Mouse (Mus musculus) liver, embryonic 12.5 days (tissue): ENCODE measurements around the gene Vmn1r181. TPM values are rescaled to one million over a fixed set of nuclear protein-coding genes. Genes with fewer than 3 reads are reported as not detected.
"Not testable (repeated sequence)": the region's sequence is repeated elsewhere in the genome, so short reads cannot be mapped to it uniquely, and the experiment has no call there.

Experiments
- ATAC-seq: fragments of 200-750 bp; cut with Nextera tagmentation; 2 replicates; pipeline ENCODE4 v1.8.0; 2017; ENCODE audit warnings: moderate number of reproducible peaks, mild to moderate bottlenecking, moderate library complexity
- H3K27ac ChIP-seq: fragments of 300-500 bp; sonication (generic); 2 replicates; pipeline ENCODE4 v1.5.1; 2016; ENCODE audit warnings: mild to moderate bottlenecking
- H3K27me3 ChIP-seq: fragments of 300-500 bp; sonication (generic); replicated peaks from 2 replicates; pipeline ENCODE4 v1.6.1; 2016; ENCODE audit warnings: mild to moderate bottlenecking, moderate library complexity
- H3K36me3 ChIP-seq: fragments of 300-500 bp; sonication (generic); 2 replicates; pipeline ENCODE4 v1.6.1; 2016; ENCODE audit warnings: mild to moderate bottlenecking, moderate library complexity
- H3K4me1 ChIP-seq: fragments of 300-500 bp; sonication (generic); 2 replicates; pipeline ENCODE4 v1.6.1; 2016
- H3K4me2 ChIP-seq: fragments of 300-500 bp; sonication (generic); 2 replicates; pipeline ENCODE4 v1.6.1; 2016; ENCODE audit warnings: mild to moderate bottlenecking, moderate library complexity
- H3K4me3 ChIP-seq: fragments of 300-500 bp; sonication (generic); 2 replicates; pipeline ENCODE4 v1.5.1; 2016; ENCODE audit warnings: mild to moderate bottlenecking, moderate library complexity
- H3K9ac ChIP-seq: fragments of 300-500 bp; sonication (generic); 2 replicates; pipeline ENCODE4 v1.6.1; 2016; ENCODE audit warnings: mild to moderate bottlenecking, moderate library complexity
- H3K9me3 ChIP-seq: fragments of 300-500 bp; sonication (generic); replicated peaks from 2 replicates; pipeline ENCODE4 v1.6.1; 2016; ENCODE audit warnings: mild to moderate bottlenecking, moderate library complexity
- WGBS: fragments of 180-500 bp; shearing (Covaris S2); methylation state at CpG from one replicate; pipeline ENCODE4 v1.1.7; 2016; ENCODE audit not compliant: insufficient replicate concordance; 5-methylcytosine and 5-hydroxymethylcytosine counted together
- polyA plus RNA-seq: library from polyadenylated mRNA; unstranded; fragments of >200 nt; fragmentation: Nextera tagmentation; extraction: Ambion mirVana; gene quantifications from 2 replicates; pipeline ENCODE4 v1.2.1, GENCODE M21; 2016

The Vmn1r181 gene
- not detected in 2 replicates for polyA plus RNA-seq

DNA sequence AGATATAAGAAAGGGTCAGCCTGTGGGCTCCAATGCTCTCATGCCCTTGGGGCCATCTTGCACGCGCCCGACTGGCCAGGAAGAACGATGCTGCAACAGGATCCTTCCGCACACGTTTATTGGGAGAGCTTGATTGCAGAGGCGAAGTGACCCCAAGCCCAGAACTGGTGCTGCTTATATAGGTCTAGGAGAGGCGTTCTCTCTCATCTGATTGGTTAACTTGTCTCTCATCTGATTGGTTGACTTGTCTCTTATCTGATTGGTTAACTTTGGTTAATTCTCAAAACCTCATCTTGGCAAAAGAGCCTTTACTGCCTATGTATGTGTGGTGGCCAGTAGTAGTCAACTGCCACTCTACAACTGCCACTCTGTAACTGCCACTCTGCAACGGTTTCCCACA is at the start of gene Vmn1r181:
Vmn1r181 (plus strand) TSS at position 301 of the 400 bp plus-strand sequence.
- WGBS: 64% methylated on average over 9 of the region's 9 CpGs

DNA sequence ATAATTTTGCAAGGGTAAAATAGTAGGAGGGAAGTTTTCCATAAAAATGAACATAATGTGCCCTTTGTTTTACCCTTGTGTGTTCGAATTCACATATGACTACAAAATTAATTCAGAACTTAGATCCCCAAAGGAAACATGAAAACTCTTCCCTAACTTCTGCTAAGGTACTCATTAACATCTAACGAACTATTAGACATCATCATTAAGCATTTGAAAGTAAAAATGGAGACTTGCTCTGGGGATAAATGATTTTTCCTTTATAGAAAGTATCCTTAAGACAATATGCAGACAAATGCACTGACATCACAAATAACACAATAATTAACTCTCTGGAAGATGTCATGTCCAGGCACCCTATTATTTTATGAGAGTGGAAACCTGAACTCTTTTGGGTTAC is 47.7 kb upstream of the Vmn1r181 start, which contains the start of gene Vmn1r179:
Vmn1r179 (plus strand) TSS at position 301 of the 400 bp plus-strand sequence.
- H3K4me1 ChIP-seq: no peaks in the 10 kb centered on the region
- no peaks in the 10 kb centered on the region for H3K36me3 ChIP-seq
- no peaks in the 10 kb centered on the region; the same call in 1 of the 2 replicates for H3K9me3 ChIP-seq
- no peak within 1 kb of the TSS for H3K4me2 ChIP-seq
- H3K27me3 ChIP-seq: no peaks in the 10 kb centered on the region
- H3K27ac ChIP-seq: no peak within 1 kb of the TSS
- WGBS: 23% methylated on average over 2 of the region's 2 CpGs
- H3K9ac ChIP-seq: no peak within 1 kb of the TSS
- no peak for ATAC-seq
- H3K4me3 ChIP-seq: no peak within 1 kb of the TSS

More for the DNA sequence above, at the start of gene Vmn1r181:
- not testable (repeated sequence) for H3K27ac ChIP-seq, H3K4me1 ChIP-seq, H3K9ac ChIP-seq, H3K4me3 ChIP-seq, ATAC-seq, H3K9me3 ChIP-seq, H3K4me2 ChIP-seq, H3K27me3 ChIP-seq, H3K36me3 ChIP-seq

- Histone ChIP-seq H3K27me3 (no peaks in the 10 kb centered on the region), H3K4me2 (no peak within 1 kb of the TSS), H3K9ac (no peak within 1 kb of the TSS), H3K9me3 (0 out of 2 replicates have a peak, but pooled peaks cover 4% of the 10 kb centered on the region), H3K27ac (no peak within 1 kb of the TSS), H3K4me1 (no peaks in the 10 kb centered on the region), H3K36me3 (no peaks in the 10 kb centered on the region), H3K4me3 (no peak within 1 kb of the TSS)
- ATAC-seq: no peak
These were observed 24.1 kb upstream of the Vmn1r181 start, which contains the start of gene Vmn1r180 for GRCm38 (mm10) chr7:23950332-23950731. Vmn1r180 (plus strand) TSS chr7:23950632.

GRCm38 (mm10) chr7:23968044-23968443 is 6.4 kb upstream of the Vmn1r181 start:
- H3K9me3 ChIP-seq: peaks cover 14% of the 10 kb centered on the region
- not testable (repeated sequence) for H3K27ac ChIP-seq, H3K4me1 ChIP-seq, H3K4me3 ChIP-seq, ATAC-seq, H3K36me3 ChIP-seq, H3K9ac ChIP-seq, H3K27me3 ChIP-seq, H3K4me2 ChIP-seq
- 43% methylated on average over 3 of the region's 3 CpGs for WGBS

GRCm38 (mm10) chr7:24001391-24001790 is 27.0 kb downstream of the Vmn1r181 start, which contains the start of gene V1rd19:
V1rd19 (plus strand) TSS chr7:24001691.
- ATAC-seq: no peak

More at GRCm38 (mm10) chr7:24001391-24001790, 27.0 kb downstream of the Vmn1r181 start, which contains the start of gene V1rd19:
- Histone ChIP-seq H3K4me2 (no peak within 1 kb of the TSS), H3K27me3 (no peaks in the 10 kb centered on the region), H3K4me3 (no peak within 1 kb of the TSS), H3K36me3 (no peaks in the 10 kb centered on the region), H3K9ac (no peak within 1 kb of the TSS), H3K4me1 (no peaks in the 10 kb centered on the region), H3K27ac (no peak within 1 kb of the TSS), H3K9me3 (no peaks in the 10 kb centered on the region)
- 46% methylated on average over 2 of the region's 2 CpGs for WGBS

Other genes with a start within 250 kb of the Vmn1r181 start
- gene Vmn1r174, start 222.3 kb upstream of the Vmn1r181 start, polyA plus RNA-seq: not detected in 2 replicates
- not detected in 2 replicates for gene Vmn1r175, start 164.0 kb upstream of the Vmn1r181 start, polyA plus RNA-seq
- not detected in 2 replicates for gene Vmn1r176, start 137.2 kb upstream of the Vmn1r181 start, polyA plus RNA-seq
- gene Vmn1r177, start 108.2 kb upstream of the Vmn1r181 start, polyA plus RNA-seq: not detected in 2 replicates
- not detected in 2 replicates for gene Vmn1r178, start 82.6 kb upstream of the Vmn1r181 start, polyA plus RNA-seq
- not detected in 2 replicates for gene Vmn1r179, start 47.6 kb upstream of the Vmn1r181 start, polyA plus RNA-seq
- not detected in 2 replicates for gene Vmn1r180, start 24.0 kb upstream of the Vmn1r181 start, polyA plus RNA-seq
- gene V1rd19, start 27.1 kb downstream of the Vmn1r181 start, polyA plus RNA-seq: not detected in 2 replicates
- gene Vmn1r183, start 78.6 kb downstream of the Vmn1r181 start, polyA plus RNA-seq: not detected in 2 replicates
- gene Zfp180, start 107.3 kb downstream of the Vmn1r181 start, polyA plus RNA-seq: 13.3 and 14.8 TPM in 2 replicates
- 1.4 and 1.5 TPM in 2 replicates for gene Zfp112, start 137.7 kb downstream of the Vmn1r181 start, polyA plus RNA-seq
- 5.5 and 7.1 TPM in 2 replicates for gene Zfp235, start 159.6 kb downstream of the Vmn1r181 start, polyA plus RNA-seq
- 1.4 and 1.5 TPM in 2 replicates for gene Zfp114, start 200.4 kb downstream of the Vmn1r181 start, polyA plus RNA-seq
- gene Zfp111, start 236.8 kb downstream of the Vmn1r181 start, polyA plus RNA-seq: 2.1 and 4.2 TPM in 2 replicates